Mouse (Mus musculus): ENCODE measurements around the gene Agap2.

Agap2 gene

DNA sequence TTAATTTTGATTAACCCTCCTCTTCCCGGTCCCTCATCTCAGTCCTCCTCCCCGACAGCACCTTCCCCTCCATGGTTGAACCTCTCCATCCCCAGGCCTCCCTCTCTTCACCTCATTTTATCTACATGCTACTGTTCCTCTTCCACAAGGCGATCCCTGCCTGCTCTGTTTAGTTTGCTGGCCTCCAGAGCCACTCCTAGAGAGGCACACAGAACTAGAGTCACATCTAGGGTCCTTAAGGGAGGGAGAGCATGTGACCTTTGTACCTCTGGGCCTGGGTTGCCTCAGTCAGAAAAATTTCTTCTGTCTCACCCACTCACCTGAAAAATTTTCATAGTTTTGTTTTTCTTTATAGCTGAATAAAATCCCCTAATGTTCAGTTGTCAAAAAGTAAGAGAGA lies 62.8 kb downstream of the Agap2 start:
- peak; percentile 49 for DNase-seq (ENCODE audit: low read depth)

DNA sequence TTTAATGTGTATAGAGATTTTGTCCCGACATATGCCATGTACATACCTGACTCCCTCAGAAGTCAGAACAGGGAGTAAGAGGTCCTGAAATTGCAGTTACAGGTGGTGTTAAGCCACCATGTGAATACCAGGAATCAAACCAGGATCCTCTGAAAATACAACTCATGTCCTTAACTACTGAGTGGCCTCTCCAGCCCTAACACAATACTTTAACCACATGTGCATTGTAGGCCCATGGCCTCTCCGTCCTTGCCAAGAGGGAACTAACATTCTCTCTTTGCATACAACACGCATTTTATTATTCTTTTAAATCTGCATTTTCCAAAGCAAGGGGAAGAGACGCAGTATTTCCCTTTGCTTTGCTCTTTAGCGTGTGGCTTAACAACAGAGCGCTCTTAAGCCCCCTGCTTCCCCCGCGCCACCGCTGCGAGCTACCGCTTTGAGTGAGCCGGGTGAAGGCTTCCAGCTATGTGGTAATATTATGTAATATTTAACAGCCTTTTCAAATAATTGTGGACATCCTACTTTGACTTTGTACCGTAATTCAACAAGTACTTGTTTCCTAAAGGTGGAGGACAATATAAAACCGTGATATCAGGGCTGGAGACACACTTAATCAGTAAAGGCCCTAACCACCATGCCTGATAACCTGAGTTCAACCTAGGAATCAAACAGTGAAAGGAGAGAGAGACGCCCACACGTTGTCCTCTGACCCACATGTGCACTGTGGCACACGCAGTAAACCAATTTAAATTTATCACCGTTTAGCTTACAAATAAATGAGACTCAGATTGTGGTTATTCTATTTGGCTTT lies 63.5 kb downstream of the Agap2 start:
- peak; percentile 54 for DNase-seq (ENCODE audit: low read depth)

DNA sequence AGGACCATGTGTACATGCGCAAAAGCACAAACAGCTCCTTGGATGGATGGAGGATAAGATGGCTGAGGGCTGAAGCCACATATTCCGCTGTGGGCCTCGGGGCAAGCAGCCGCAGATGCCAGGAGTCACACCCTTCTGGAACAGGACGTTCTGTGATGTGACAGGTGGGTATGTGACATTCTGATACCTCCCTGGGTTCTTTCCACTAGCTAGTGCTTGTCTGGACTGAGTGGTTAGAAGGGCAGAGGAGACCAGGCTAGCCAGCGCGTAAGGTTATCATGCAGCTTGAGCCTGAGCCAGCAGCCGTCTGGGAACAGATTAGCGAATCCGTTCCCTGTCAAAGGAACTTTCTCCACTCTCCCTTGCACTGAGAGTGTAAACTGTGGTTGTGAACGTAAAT lies 65.9 kb downstream of the Agap2 start:
- DNase-seq (ENCODE audit: low read depth), result peak; percentile 78

DNA sequence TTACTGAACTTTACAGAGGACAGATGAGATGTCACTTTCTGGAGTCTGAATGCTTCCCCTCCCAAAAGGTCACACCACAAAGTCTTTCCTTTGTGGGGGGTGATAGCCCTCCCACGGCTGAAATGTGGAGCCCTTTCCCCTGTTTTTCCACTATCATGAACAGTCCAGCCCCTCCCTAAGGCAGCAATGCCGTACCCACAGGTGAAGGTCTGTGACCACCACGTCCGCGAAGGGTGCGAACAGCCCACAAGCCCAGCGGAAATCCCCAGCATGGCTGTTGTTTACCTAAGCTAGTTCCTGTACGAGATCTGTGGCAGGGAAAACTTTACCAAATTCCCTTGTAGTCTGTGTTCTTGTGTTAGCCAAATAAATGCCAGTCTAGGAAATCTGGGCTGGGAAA lies 66.4 kb downstream of the Agap2 start:
- peak; percentile 92 for DNase-seq (ENCODE audit: low read depth)

All from induced T-regulatory cell, adult 2 months (primary cell).